Mouse (Mus musculus) gastrocnemius, adult 18-20 months (tissue): ENCODE data around the gene Mex3d. TPM values are rescaled to one million over a fixed set of nuclear protein-coding genes. Genes with fewer than 3 reads are reported as not detected.

Experiments
- DNase-seq: peaks from one replicate; pipeline ENCODE4 v3.0.0; 2021; ENCODE audit warnings: low spot score
- total RNA-seq, 2 experiments: library from RNA; stranded (reverse); gene quantifications; 2 replicates each; pipeline ENCODE4 v1.2.3; 2021

Mex3d gene
- total RNA-seq, 2 experiments from 2014 or later, result 4.0 to 4.6 TPM

DNA sequence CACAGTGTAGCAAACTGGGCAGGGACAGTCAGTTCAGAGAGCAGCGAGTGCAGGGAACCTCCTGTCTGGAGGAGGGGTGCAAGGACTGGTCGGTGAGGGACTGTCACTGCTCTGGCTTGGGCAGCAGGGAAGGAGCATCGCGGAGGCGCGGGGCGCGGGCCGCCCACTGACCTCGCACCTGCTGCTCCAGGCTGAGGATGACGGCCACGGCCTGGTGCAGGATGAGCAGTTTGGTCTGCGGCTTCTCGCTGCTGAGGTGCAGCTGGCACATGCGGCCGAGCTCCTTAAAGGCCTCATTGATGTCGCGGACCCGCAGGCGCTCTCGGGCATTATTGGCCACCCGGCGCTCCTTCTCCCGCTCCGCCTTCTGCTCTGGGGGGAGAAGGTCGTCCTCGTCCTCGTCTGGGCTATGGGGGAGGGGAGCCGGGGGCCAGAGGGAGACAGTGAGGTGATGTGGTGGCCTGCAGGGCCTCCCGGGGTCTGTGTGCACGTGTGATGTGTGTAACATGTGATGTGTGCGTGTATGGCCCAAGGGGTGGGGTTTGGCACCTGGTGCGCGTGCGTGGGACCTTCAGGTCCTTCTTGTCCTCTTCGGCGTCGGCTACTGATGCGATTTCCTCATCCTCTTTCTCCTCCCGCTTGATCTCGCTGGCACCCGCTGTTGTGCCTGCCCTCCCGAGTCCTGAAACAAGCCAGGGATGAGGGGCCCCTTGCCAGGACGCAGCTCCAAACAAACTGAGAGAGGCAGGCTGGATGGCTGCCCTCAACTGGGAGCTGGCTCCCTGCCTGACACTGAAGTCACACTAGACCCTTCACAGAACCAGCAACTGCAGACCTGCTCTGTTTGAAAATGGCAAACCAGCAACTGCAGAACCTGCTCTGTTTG, 25.4 kb upstream of the Mex3d start:
- peak; percentile 44 for DNase-seq

DNA sequence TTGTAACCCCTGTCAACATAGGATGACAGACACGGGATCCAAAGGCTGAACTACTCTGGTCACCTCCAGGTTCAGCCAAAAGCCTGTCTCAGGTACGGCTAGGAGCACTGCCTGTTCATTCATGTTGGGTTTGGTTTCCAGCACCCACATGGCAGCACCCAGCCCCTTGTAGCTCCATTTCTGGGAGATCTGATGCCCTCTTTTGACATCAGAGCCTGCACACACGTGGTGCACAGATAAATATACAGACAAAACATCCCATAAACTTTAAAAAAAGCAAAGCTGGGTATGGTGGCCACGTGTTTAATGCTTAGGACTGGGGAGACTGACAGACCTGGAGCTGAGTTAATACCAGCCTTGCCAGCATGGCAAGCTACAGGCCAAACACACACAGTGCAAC, 20.5 kb upstream of the Mex3d start:
- no peak for DNase-seq

DNA sequence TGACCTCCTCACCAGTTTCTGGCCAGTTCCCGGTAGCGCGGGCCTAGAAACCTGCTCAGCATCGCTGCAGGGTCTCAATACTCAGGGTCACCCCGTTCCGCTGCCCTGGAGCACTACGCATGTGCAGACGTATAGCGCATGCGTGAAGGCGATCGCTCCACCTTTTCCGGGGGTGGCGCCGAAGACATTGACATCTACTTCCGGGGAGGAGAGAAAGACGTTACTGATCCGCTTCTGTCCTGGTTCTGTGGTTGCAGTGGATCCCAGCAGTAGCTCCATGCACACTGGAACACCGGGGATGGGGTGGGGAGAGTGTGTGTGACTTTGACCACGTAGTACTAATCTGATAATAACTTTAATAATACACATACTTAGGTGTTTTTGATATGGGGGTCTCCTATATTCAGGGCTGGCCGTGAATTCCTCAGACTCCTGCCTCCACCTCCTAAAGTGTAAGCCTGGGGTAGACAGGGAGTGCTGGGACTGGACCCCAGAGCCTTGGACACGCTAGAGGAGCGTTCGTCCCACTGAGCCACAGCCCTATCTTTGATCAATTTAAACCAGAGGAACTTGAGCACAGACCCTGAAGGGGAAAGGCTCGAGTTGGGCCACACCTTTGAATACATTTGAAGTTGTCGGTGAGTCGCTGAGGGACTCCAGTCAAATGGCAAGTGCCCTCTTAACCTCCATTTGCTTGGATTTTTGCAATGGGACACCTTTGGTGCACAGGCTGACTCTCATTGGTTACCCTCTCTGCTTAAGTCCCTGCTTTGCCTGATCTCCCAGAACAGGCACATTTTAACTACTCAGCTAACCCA, 19.4 kb upstream of the Mex3d start, which contains the start of gene Uqcr11:
Gene Uqcr11, minus strand, starts transcription at position 147 of the 818 bp plus-strand sequence.
- peak; percentile 95 for DNase-seq

DNA sequence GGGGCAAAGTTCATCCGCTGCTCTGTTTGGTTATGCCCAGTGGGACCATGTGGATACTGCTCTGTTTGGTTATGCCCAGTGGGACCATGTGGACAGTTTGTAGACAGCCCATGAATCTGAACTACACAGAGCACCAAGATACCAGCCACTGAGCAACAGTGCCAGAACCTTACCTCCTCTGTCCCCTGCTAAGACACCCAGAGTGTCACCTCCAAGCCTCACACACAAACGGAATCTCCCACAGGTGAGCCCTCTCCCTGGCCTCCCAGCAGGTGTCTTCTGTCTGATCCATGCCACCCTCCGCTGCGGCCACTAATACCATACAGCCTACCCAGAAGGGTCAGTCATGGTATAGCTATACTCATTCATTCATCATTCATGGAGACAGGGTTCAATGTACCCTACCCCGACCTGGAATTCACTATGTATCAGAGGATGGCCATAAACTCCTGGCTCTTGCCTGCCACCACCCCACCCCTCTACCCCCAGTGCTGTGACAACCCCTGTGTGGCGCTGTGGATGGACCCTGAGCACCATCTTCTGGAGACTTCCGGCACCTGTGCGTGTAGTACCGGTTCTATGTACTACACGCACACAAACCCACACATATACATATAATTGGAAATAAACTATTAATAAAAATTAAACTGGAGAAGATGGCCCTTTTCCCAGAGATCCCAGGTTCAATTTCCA, 18.2 kb upstream of the Mex3d start:
- no peak for DNase-seq

DNA sequence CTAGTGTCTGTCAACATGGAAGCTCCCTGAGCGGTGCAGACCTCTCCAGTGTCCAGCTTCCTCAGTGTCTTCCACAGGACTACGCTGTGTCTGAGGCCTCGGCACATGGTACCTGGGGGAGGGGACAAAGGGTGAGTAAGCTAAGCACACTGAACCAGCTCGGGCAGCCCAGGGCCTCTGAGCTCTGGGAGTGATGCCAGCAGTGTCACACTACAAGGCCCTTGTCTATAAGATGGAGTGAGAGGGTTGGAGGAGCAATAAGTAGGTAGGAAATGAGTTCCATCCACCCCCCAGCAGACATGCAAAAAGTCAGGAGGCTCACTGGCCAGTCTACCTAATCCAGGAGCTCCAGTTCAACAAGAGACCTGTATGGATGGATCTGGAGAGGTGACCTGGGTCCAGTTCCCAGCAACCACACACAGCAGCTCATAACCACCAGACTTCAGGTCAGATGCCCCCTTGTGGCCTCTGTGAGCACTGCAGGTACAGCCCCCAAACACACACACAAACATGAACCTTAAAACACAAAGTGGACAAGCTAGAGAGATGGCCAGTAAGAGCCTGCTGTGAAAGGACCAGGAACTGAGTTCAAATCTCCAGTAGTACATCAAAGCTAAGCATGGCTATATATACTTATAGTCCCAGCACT, 15.7 kb upstream of the Mex3d start:
- no peak for DNase-seq

DNA sequence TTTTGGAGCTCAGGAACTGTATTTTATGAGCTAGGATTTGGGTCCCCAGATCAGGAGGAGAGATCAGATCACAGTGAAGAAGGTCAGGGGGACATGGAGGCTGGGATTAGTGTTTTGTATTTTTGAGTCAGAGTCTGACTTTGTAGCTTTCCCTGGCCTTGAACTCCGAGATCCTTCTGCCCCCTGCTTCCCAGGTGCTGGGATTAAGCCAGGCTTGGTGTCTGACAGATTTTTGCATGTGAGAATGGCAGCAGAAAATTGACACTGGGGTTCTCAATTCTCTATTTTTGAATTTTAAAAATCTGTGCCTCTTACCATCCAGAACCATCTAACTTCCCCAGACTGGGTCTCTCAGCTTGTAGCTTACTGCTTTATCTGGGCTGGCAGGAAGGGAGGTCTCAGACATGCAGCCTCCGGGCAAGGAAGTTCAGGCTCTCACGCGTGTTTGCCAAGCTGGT, 13.3 kb upstream of the Mex3d start:
- no peak for DNase-seq

DNA sequence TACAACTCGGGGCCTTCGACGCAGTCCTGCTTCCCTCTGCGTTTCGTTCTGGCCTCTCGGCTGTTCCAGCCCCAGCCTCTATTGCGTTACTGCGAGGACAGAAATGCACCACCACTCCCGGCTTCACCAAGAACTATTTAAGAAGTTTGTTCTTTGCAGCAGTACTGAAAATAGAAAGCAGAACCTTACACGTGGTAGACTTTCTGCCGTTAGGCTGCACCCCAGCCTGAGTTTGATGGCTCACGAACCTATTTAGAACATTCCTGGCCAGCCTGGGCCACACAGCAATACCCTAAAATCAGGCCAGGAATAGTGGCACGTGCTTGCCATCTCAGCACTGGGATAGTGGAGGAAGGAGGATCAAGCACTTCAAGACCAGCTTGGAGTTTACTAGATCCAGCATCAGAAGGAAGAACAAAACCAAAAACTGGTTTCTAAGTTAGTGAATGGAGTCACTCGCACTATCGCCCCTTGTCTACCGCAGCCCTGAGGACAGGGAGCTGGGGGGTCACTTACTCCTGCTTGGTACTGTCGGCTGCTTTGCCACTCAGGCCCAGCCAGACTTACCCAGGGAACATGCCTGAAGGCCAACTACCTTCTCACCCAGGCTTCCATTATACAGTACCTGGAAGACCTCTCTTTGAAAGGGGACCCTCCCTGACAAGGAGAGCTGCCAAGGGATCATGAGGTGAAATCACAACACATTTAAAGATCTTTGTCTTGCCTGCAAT, 12.7 kb upstream of the Mex3d start:
- no peak for DNase-seq

DNA sequence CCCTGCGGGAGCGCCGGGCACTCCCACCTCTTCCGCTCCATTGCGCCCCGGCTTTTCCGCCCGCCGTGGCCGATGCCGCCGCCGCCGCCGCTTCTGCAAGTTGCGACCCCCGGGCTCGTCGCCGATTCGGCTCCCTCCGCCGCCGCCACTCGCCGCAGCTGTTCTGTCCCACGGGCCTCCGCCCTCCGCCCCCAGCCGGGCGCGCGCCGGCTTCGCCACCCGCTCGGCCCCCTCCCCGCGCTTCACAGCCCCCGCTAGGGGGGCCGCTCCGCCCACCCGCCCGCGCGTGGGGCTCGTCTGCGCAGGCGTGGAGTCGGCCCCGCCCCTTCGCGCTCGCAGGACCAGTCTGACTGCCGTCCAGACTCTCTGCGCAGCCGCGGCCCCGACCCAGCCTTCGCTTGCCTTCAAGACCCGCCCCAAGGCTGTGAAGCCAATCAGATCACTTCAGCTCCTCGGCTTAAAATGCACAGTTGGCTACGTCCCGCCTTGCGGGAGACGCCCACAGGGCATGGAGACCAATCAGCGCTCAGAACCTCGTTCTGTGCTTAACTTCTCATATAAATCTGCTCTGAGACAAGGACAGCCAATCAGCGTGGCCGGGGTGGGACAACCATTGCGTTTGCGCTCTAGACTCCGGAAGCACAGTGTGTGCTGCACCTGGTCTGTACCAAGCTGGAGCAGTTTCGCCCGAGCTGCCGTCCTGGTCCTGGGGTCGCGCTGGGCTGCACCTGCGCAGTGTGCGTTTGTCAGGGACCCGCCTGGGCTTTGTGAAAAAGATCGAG, 11.9 kb upstream of the Mex3d start, which contains the start of gene Mbd3:
Gene Mbd3, minus strand, starts transcription at position 360 of the 782 bp plus-strand sequence.
- DNase-seq, result peak; percentile 99

DNA sequence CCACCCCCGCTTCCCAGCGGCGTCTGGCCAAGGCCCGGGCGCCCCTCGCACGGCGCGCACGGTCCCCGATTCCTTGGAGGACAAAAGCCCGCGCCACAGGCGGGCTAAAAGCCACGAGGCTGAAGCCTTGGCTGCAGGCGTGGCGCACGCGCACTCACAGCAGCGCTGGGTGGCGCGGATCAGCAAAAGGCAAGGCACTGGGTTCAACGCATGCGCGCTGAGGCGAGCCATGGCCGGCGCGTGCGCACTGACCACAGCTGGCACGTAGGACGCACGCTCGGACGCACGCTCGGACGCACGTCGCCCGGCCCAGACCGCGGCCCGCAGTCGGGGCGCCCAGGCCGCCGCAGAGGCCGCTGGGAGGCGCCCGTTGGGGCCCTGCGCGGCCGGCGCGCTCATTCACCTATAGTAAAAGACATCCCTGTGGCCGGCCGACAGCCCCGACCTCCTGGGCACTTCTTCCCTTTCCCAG, 11.3 kb upstream of the Mex3d start:
- DNase-seq, result peak; percentile 98

DNA sequence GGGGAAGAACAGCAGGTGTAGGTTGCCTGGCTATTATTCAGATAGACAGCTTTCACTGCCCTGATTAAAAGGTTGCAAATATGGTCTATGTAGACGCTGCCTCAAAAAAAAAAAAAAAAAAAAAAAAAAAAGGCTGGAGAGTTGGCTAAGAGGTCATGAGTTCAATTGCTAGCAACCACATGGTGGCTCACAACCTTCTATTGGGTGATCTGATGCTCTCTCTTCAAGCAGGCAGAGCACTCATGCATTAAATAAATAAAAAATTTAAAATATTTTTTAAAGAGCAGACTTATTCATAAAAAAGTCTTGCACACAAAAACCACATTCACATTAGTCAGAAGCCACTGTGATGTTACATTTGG, 10.7 kb upstream of the Mex3d start:
- no peak for DNase-seq

DNA sequence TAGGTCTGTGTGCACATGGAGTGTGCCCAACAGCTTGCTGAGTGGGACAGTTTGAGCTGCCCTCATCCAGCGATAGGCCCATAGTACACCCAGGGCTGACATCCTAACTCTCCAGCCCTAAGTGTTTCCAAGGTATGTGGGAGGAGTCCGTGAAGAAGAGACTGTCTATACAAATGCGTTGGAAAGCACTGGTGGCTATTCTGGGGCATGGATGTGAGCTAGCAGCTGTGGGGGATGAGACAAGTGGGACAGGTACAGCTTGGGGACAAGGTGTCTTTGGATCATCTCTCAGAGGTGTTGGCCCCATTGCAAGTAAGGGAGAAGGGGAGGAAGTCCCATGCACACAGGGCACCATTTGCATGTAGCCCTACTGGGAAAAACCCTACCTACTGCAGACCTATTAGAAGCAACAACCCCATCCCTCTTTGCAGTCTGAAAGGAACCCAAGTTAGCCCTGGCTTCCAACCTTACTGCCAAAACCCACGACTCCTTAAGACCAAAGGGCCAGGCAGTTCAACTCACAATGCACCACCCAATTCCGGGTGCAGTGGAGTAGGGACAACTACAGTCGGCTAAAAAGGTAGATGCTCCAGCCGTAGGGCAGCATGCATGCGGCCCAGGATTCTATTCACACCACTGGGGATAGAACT, 10.2 kb upstream of the Mex3d start:
- no peak for DNase-seq

DNA sequence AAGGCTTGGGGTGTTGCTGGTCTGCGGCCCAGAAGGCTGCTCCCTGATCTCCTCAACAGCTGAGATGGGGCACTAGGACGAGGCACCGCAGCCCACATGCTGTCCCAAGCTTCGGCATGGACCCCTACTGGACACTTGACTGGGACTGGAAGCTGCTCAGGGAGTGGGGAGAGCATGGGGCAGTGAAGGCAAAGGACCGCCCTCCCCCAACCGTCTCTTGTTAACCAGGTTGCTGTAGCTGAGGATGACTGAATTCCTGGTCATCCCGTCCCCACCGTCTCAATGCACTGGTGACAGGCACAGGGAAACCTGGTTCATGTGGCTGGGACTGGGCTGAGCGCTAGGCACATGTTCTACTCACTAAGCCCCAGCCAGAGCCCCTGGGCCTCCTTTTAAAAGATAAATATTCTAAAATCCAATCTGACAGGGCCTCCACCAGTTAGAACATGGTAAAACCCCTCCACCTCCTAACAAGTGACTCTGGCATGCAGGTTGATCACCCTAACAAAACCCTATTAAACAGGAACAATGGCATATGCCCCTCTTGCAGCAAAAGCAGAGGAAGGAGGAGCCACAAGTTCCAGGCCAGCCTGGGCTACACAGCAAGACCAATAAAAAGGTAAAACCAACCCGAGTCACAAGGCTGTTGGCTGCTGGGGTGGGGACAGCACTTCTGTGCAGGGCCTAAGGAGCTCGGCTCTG, 9.5 kb upstream of the Mex3d start:
- no peak for DNase-seq

DNA sequence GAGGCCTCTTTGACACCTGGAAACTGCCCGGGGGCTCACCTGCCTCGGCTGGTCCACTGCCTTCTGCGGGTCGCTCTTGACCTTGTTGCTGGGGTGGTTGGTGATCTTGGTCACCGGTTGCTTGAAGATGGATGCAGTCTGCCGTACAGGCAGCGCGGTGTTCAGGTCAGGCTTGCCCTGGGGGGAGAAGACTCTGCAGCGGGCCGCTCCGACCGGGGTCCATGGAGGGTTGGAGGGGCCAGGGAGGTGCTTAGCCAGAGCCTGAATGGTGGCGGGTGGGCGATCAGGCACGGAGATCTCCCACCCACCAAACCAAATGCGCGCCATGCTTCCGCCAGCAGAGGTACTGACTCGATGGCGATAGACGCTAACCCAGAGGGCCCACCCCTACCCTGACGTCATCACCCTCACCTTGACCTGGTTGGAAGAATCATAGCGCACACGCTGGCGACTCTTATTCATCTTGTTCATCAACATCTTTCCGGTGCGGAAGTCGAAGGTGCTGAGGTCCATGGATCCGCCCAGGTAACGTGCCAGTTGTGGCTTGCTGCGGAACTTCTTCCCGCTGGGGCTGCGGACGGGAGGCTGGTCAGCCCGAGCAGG, 7.7 kb upstream of the Mex3d start:
- no peak for DNase-seq

DNA sequence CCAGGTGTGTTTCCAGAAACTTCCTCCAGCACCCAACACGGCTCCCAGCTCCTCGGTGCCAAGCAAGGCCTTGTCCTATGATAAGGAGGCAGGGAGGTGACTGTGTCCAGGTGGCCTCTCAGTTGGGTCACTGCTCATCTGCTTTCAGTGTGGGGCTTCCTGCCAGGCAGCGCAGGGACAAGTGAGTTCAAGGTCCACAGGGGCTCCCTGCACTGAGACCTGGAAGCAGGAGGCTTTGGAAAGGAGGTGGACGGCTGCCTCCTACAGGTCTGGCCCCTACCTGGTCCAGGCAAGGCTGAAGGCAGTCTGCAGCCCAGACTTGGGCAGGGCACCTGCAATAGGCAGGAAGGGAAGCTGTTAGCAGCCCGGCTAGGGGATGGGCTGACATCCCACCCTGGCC, 5.2 kb upstream of the Mex3d start:
- no peak for DNase-seq

DNA sequence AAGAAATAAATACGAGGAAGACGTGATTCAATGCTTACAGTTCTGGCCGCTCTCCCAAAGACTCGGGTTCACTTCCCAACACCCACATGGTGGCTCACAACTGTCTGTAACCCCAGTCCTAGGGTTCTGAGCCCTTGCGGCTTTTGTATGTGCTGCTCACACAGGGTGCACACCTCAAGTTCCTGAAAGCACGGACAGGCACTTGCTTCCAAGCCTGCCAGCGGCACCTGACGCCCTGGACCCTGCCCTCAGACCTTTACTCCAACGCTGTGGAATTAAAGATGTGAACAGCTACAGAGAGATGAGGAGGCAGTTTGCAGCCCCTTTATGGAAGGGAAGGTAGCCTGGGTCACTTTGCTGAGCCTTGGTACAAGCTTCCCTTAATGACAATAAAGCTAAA, 3.2 kb upstream of the Mex3d start:
- DNase-seq, result no peak

DNA sequence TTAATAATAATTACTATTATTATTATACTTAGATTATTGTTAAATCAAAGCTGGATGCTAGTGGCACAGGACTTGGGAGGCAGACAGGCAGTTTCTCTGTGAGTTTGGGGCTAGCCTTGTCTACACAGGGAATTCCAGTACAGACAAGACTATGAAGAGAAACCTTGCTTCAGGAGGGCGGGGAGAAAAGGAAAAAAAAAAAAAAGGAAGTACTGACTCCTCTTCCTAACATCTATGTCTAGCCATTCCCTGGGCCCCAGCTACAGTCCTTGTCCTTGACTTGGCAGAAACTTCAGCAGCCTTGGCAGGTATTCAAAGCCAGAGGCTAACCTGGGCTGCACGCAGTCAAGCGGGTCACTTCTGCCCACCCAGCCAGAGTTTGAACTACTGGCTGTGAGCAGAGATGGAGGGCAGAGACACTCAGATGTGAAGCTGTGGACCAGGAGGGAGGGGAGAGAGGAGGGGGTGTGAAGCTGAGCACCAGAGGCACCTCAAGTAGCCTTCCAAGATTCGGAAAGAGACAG, 1.8 kb upstream of the Mex3d start:
- no peak for DNase-seq

DNA sequence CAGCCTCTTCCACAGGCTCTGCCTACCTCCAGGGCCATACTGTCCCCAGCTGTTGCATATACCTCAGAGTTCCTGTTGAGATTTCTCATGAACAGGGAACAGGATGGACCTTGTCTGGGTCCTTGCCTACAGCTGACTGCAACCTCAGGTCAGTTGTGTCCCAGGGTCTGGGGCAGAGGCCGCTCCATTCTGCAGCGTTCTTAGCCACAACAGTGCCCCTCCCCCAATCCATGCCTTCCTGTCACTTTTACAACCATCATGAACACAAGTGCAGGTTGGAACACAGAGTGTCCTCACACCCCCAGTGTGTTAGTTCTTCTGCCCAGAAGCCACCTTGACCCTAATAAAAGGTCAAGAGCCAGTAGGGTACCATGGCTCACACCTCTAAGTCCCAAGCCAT, 1.3 kb upstream of the Mex3d start:
- no peak for DNase-seq
